8 mouse cellular contexts compared by ENCODE assay signal in genomic region chr4:132463430-132464254, GRCm38 (mm10). TPM values are rescaled to one million over a fixed set of nuclear protein-coding genes. Genes with fewer than 3 reads are reported as not detected.
A peak's percentile ranks its signal among the peaks of the same experiment; 100 is the strongest.
DNase-seq lines count a peak whose midpoint lies in the region; ATAC-seq and TF ChIP-seq lines count a peak whose summit lies in the region.

TSS of gene Med18 (minus strand) at chr4:132463921.

- peak; percentile 98 for ATAC-seq in forebrain, embryonic 13.5 days
- ATAC-seq in liver, postnatal 0 days = peak; percentile 90
- ATAC-seq in neural tube, embryonic 14.5 days (ENCODE audit: low read depth) = peak; percentile 95

- H3K4me2 ChIP-seq in forebrain, embryonic 13.5 days = peak within 1 kb of the TSS; percentile 88
- H3K4me2 ChIP-seq in liver, postnatal 0 days (ENCODE audit: low read depth, low read length) = peak within 1 kb of the TSS; percentile 95
- H3K4me2 ChIP-seq in neural tube, embryonic 14.5 days (ENCODE audit: low read depth, low read length) = peak within 1 kb of the TSS; percentile 70

- TF ChIP-seq CTCF in E14TG2a.4 (conservative IDR thresholded peaks at IDR 0.05; ENCODE audit: low read length) = no peak
- TF ChIP-seq CTCF in liver, postnatal 0 days (IDR thresholded peaks at IDR 0.05; ENCODE audit: low read depth) = peak; percentile 69

- peak within 1 kb of the TSS; percentile 93 for H3K4me3 ChIP-seq in E14TG2a.4 (replicated peaks; ENCODE audit: low read length)
- peak within 1 kb of the TSS; percentile 84 for H3K4me3 ChIP-seq in forebrain, embryonic 13.5 days
- H3K4me3 ChIP-seq in liver, postnatal 0 days (ENCODE audit: low read depth, low read length) = peak within 1 kb of the TSS; percentile 69
- H3K4me3 ChIP-seq in neural tube, embryonic 14.5 days (ENCODE audit: low read depth, low read length) = peak within 1 kb of the TSS; percentile 69

- H3K9ac ChIP-seq in forebrain, embryonic 13.5 days = peak within 1 kb of the TSS; percentile 80
- H3K9ac ChIP-seq in liver, postnatal 0 days (replicated peaks) = peak within 1 kb of the TSS; percentile 72
- H3K9ac ChIP-seq in neural tube, embryonic 14.5 days (replicated peaks; ENCODE audit: low read depth, low read length) = peak within 1 kb of the TSS; percentile 69

- peak within 1 kb of the TSS; percentile 53; the same call in 1 of the 2 replicates for H3K27ac ChIP-seq in forebrain, embryonic 13.5 days
- peak within 1 kb of the TSS; percentile 64 for H3K27ac ChIP-seq in liver, postnatal 0 days (ENCODE audit: low read depth)
- no peak within 1 kb of the TSS; the same call in 1 of the 2 replicates for H3K27ac ChIP-seq in neural tube, embryonic 14.5 days (ENCODE audit: low read depth, low read length)

- peak; percentile 93 for DNase-seq in c-Kit-positive CD71-positive TER-119-positive erythroid progenitor cells, embryonic 14.5 days (ENCODE audit: low spot score)
- DNase-seq in heart, postnatal 10 days = peak; percentile 95 to 96
- peak; percentile 88 for DNase-seq in large intestine, adult 2 months (ENCODE audit: low read depth, low spot score)
- peak; percentile 95 for DNase-seq in liver, postnatal 0 days
- peak; percentile 93 for DNase-seq in testis, postnatal 10 days (ENCODE audit: low spot score)

- under 1% methylated on average over 44 of the region's 44 CpGs for WGBS in forebrain, embryonic 13.5 days
- under 1% methylated on average over 44 of the region's 44 CpGs for WGBS in large intestine, adult 2 months
- under 1% methylated on average over 44 of the region's 44 CpGs for WGBS in liver, postnatal 0 days (ENCODE audit: insufficient replicate concordance)
- under 1% methylated on average over 44 of the region's 44 CpGs for WGBS in neural tube, embryonic 14.5 days

- peak; percentile 79 for TF ChIP-seq EP300 in liver, postnatal 0 days (IDR thresholded peaks at IDR 0.05; ENCODE audit: low read depth)

- H3K27me3 ChIP-seq in E14TG2a.4 (ENCODE audit: insufficient read depth, low read length) = no peaks in the 10 kb centered on the region
- H3K27me3 ChIP-seq in forebrain, embryonic 13.5 days = no peaks in the 10 kb centered on the region
- H3K27me3 ChIP-seq in liver, postnatal 0 days (ENCODE audit: insufficient read depth, low read length) = no peaks in the 10 kb centered on the region
- H3K27me3 ChIP-seq in neural tube, embryonic 14.5 days (ENCODE audit: control insufficient read depth, insufficient read depth, low read length) = no peaks in the 10 kb centered on the region

- H3K36me3 ChIP-seq in E14TG2a.4 (ENCODE audit: insufficient read depth, low read length) = peaks cover 36% of the 10 kb centered on the region
- peaks cover 25% of the 10 kb centered on the region for H3K36me3 ChIP-seq in forebrain, embryonic 13.5 days (ENCODE audit: poor library complexity, severe bottlenecking)
- H3K36me3 ChIP-seq in liver, postnatal 0 days (replicated peaks; ENCODE audit: insufficient read depth, low read length) = peaks cover 22% of the 10 kb centered on the region
- H3K36me3 ChIP-seq in neural tube, embryonic 14.5 days (ENCODE audit: control insufficient read depth, insufficient read depth, low read length) = peaks cover 8% of the 10 kb centered on the region; the same call in 1 of the 2 replicates

- no peaks in the 10 kb centered on the region for H3K9me3 ChIP-seq in E14TG2a.4 (ENCODE audit: low read length)
- H3K9me3 ChIP-seq in forebrain, embryonic 13.5 days (replicated peaks) = no peaks in the 10 kb centered on the region
- H3K9me3 ChIP-seq in liver, postnatal 0 days (ENCODE audit: low read length) = no peaks in the 10 kb centered on the region
- no peaks in the 10 kb centered on the region for H3K9me3 ChIP-seq in neural tube, embryonic 14.5 days (ENCODE audit: control insufficient read depth, low read length)

- intact Hi-C loops in heart, postnatal 10 days (cut with DNase I) = loop anchor here (2.0 kb wide), 2 partner anchors 41 to 51 kb away; partner anchors contain the start of gene Phactr4

- peaks cover 53% of the 10 kb centered on the region for H3K4me1 ChIP-seq in E14TG2a.4 (replicated peaks; ENCODE audit: low read depth, low read length)
- H3K4me1 ChIP-seq in forebrain, embryonic 13.5 days = peaks cover 24% of the 10 kb centered on the region
- peaks cover 12% of the 10 kb centered on the region for H3K4me1 ChIP-seq in liver, postnatal 0 days (ENCODE audit: insufficient read depth)
- H3K4me1 ChIP-seq in neural tube, embryonic 14.5 days (ENCODE audit: control insufficient read depth, insufficient read depth, low read length) = peaks cover 6% of the 10 kb centered on the region

RNA-seq across cellular contexts. Expression of gene Med18, which starts in this region (rescaled TPM):
- 26.1 and 28.1 TPM in 2 replicates for polyA plus RNA-seq in forebrain, embryonic 13.5 days (2015; fragmentation: Nextera tagmentation; extraction: Ambion mirVana)
- total RNA-seq in heart, postnatal 10 days (2021) = 1 to 10 TPM; 6.7 to 7.1 TPM
- 3.5 and 3.8 TPM in 2 replicates for polyA plus RNA-seq in large intestine, adult 2 months (2012; rRNA removed)
- 8.0 and 10.1 TPM in 2 replicates for polyA plus RNA-seq in liver, postnatal 0 days (2015; fragmentation: Nextera tagmentation; extraction: Ambion mirVana)
- 12.3 and 13.2 TPM in 2 replicates for polyA plus RNA-seq in neural tube, embryonic 14.5 days (2014; fragmentation: Nextera tagmentation; extraction: Ambion mirVana)
